Comparison of ENCODE assay signal across 26 mouse cellular contexts in genomic region chr2:134763406-134763990, GRCm38 (mm10). TPM values are rescaled to one million over a fixed set of nuclear protein-coding genes. Genes with fewer than 3 reads are reported as not detected.
A peak's percentile ranks its signal among the peaks of the same experiment; 100 is the strongest.
DNase-seq lines count a peak whose midpoint lies in the region; ATAC-seq and TF ChIP-seq lines count a peak whose summit lies in the region.
"Had no signal": no experiment of that assay in that cellular context is flagged by ENCODE, and none has a peak within 500 bp of the region (broad histone marks: within the 10 kb centered on the region; RNA-seq: fewer than 3 reads in every experiment).

No protein-coding gene starts in this region.

- WGBS in stomach, embryonic 16.5 days = 91% methylated on average over 8 of the region's 8 CpGs
- WGBS in stomach, postnatal 0 days = 91% methylated on average over 8 of the region's 8 CpGs
- 92% methylated on average over 8 of the region's 8 CpGs for WGBS in liver, postnatal 0 days (ENCODE audit: insufficient replicate concordance)

- 0 out of 2 replicates have a peak, but pooled peaks have one; percentile 50 for ATAC-seq in stomach, embryonic 16.5 days (ENCODE audit: insufficient read depth, low FRiP score)
- no peak for ATAC-seq in stomach, postnatal 0 days (ENCODE audit: low FRiP score, low TSS enrichment)
- peak; percentile 53 for ATAC-seq in megakaryocyte progenitor cell, adult 5-6 weeks (replicated peaks; ENCODE audit: poor library complexity)
- ATAC-seq in liver, postnatal 0 days = no peak
- ATAC-seq: activated CD4-positive, CD25-positive, alpha-beta regulatory T cell, adult 4 months; forebrain, embryonic 13.5 days; forebrain, embryonic 16.5 days had no signal

- no peak overlapping the region for H3K4me3 ChIP-seq in stomach, embryonic 16.5 days (replicated peaks; ENCODE audit: low read length)
- H3K4me3 ChIP-seq in stomach, postnatal 0 days (ENCODE audit: low read depth, low read length) = no peak overlapping the region
- H3K4me3 ChIP-seq in liver, postnatal 0 days (ENCODE audit: low read depth, low read length) = no peak overlapping the region
- H3K4me3 ChIP-seq: forebrain, embryonic 10.5 days; forebrain, embryonic 13.5 days; heart, adult 2 months; heart, embryonic 10.5 days; heart, embryonic 13.5 days; hindbrain, embryonic 12.5 days; hindbrain, embryonic 15.5 days had no signal

- H3K4me2 ChIP-seq in stomach, embryonic 16.5 days (ENCODE audit: low read depth, low read length) = no peak overlapping the region
- H3K4me2 ChIP-seq in stomach, postnatal 0 days (replicated peaks; ENCODE audit: low read depth) = no peak overlapping the region
- H3K4me2 ChIP-seq in liver, postnatal 0 days (ENCODE audit: low read depth, low read length) = no peak overlapping the region
- H3K4me2 ChIP-seq: forebrain, embryonic 13.5 days; heart, embryonic 13.5 days; hindbrain, embryonic 12.5 days; hindbrain, embryonic 15.5 days had no signal

- no peaks in the 10 kb centered on the region for H3K4me1 ChIP-seq in stomach, embryonic 16.5 days (ENCODE audit: control insufficient read depth, insufficient read depth, low read length)
- H3K4me1 ChIP-seq in stomach, postnatal 0 days (replicated peaks; ENCODE audit: control insufficient read depth, insufficient read depth) = no peaks in the 10 kb centered on the region
- H3K4me1 ChIP-seq in liver, postnatal 0 days (ENCODE audit: insufficient read depth) = no peaks in the 10 kb centered on the region
- H3K4me1 ChIP-seq: forebrain, embryonic 10.5 days; heart, embryonic 10.5 days; heart, embryonic 13.5 days; hindbrain, embryonic 12.5 days had no signal

- no peak for TF ChIP-seq CTCF in stomach, postnatal 0 days (IDR thresholded peaks at IDR 0.05; ENCODE audit: low read depth)
- no peak for TF ChIP-seq CTCF in liver, postnatal 0 days (IDR thresholded peaks at IDR 0.05; ENCODE audit: low read depth)

- no peaks in the 10 kb centered on the region for H3K27me3 ChIP-seq in stomach, embryonic 16.5 days (ENCODE audit: control insufficient read depth, insufficient read depth, low read length)
- H3K27me3 ChIP-seq in stomach, postnatal 0 days (ENCODE audit: control insufficient read depth, insufficient read depth, low read length) = no peaks in the 10 kb centered on the region
- no peaks in the 10 kb centered on the region for H3K27me3 ChIP-seq in liver, postnatal 0 days (ENCODE audit: insufficient read depth, low read length)
- H3K27me3 ChIP-seq: forebrain, embryonic 13.5 days; heart, embryonic 13.5 days; hindbrain, embryonic 12.5 days; hindbrain, embryonic 15.5 days had no signal

- no peak overlapping the region for H3K9ac ChIP-seq in stomach, embryonic 16.5 days (ENCODE audit: low read length)
- no peak overlapping the region for H3K9ac ChIP-seq in stomach, postnatal 0 days (ENCODE audit: low read length)
- H3K9ac ChIP-seq in liver, postnatal 0 days (replicated peaks) = no peak overlapping the region
- H3K9ac ChIP-seq: forebrain, embryonic 13.5 days; heart, embryonic 13.5 days; hindbrain, embryonic 12.5 days; hindbrain, embryonic 15.5 days had no signal

- no peak for DNase-seq in stomach, postnatal 0 days (ENCODE audit: low spot score)
- peak; percentile 89 for DNase-seq in gonadal fat pad, adult 2 months (ENCODE audit: low read depth)
- no peak for DNase-seq in kidney, adult 8-10 months
- DNase-seq in liver, postnatal 0 days = no peak
- no peak for DNase-seq in retina, embryonic 14.5 days (ENCODE audit: low spot score)
- DNase-seq: adrenal gland, adult 8-10 months; adrenal gland, postnatal 25 days; cerebellum, adult 11-12 months; cerebellum, adult 8-10 months; cerebellum, postnatal 10 days; cerebellum, postnatal 36 days; gastrocnemius, postnatal 10 days; gastrocnemius, postnatal 36 days; heart, adult 2 months; heart, postnatal 14 days; heart, postnatal 4 days had no signal

- H3K36me3 ChIP-seq in stomach, embryonic 16.5 days (ENCODE audit: control insufficient read depth, insufficient read depth, low read length) = no peaks in the 10 kb centered on the region
- no peaks in the 10 kb centered on the region for H3K36me3 ChIP-seq in stomach, postnatal 0 days (ENCODE audit: control insufficient read depth, insufficient read depth, low read length)
- no peaks in the 10 kb centered on the region for H3K36me3 ChIP-seq in liver, postnatal 0 days (replicated peaks; ENCODE audit: insufficient read depth, low read length)
- H3K36me3 ChIP-seq: forebrain, embryonic 10.5 days; heart, embryonic 10.5 days; heart, embryonic 13.5 days; hindbrain, embryonic 12.5 days; hindbrain, embryonic 15.5 days had no signal

- H3K9me3 ChIP-seq in stomach, embryonic 16.5 days (replicated peaks; ENCODE audit: control insufficient read depth, low read length) = no peaks in the 10 kb centered on the region
- H3K9me3 ChIP-seq in stomach, postnatal 0 days (ENCODE audit: control insufficient read depth, low read length) = no peaks in the 10 kb centered on the region
- no peaks in the 10 kb centered on the region for H3K9me3 ChIP-seq in liver, postnatal 0 days (ENCODE audit: low read length)
- H3K9me3 ChIP-seq: forebrain, embryonic 10.5 days; forebrain, embryonic 13.5 days; heart, embryonic 10.5 days; heart, embryonic 13.5 days; hindbrain, embryonic 12.5 days; hindbrain, embryonic 15.5 days had no signal

- H3K27ac ChIP-seq in stomach, embryonic 16.5 days (ENCODE audit: low read length) = no peak overlapping the region
- no peak overlapping the region for H3K27ac ChIP-seq in stomach, postnatal 0 days (replicated peaks)
- no peak overlapping the region for H3K27ac ChIP-seq in liver, postnatal 0 days (ENCODE audit: low read depth)
- H3K27ac ChIP-seq: forebrain, embryonic 10.5 days; forebrain, embryonic 13.5 days; heart, adult 2 months; heart, embryonic 10.5 days; heart, embryonic 13.5 days; hindbrain, embryonic 12.5 days; hindbrain, embryonic 15.5 days had no signal

- no peak for TF ChIP-seq EP300 in stomach, postnatal 0 days (optimal IDR thresholded peaks at IDR 0.05)
- TF ChIP-seq EP300 in liver, postnatal 0 days (IDR thresholded peaks at IDR 0.05; ENCODE audit: low read depth) = no peak

RNA-seq across cellular contexts. Expression of gene Plcb1, which starts 22.4 kb away (rescaled TPM):
- 9.2 and 11.9 TPM in 2 replicates for polyA plus RNA-seq in stomach, embryonic 16.5 days (2015; fragmentation: Nextera tagmentation; extraction: Ambion mirVana)
- 6.9 and 7.0 TPM in 2 replicates for polyA plus RNA-seq in stomach, postnatal 0 days (2015; fragmentation: Nextera tagmentation; extraction: Ambion mirVana)
- 3.6 and 4.3 TPM in 2 replicates for polyA plus RNA-seq in gonadal fat pad, adult 2 months (2012; rRNA removed)
- total RNA-seq in megakaryocyte progenitor cell, adult 5-6 weeks (2015) = 4.9 and 6.5 TPM in 2 replicates
- 3.3 and 5.2 TPM in 2 replicates for total RNA-seq in megakaryocyte progenitor cell, adult 5-6 weeks (2017)
- polyA plus RNA-seq in liver, postnatal 0 days (2015; fragmentation: Nextera tagmentation; extraction: Ambion mirVana) = 6.6 and 7.9 TPM in 2 replicates
- polyA plus RNA-seq: activated CD4-positive, CD25-positive, alpha-beta regulatory T cell, adult 4 months had no signal

Comparison
In these comparisons a context has a peak if more than half of its experiments do, and no peak if none do; other contexts are left out.
1. ATAC-seq: peak in stomach, embryonic 16.5 days (single experiment) and megakaryocyte progenitor cell, adult 5-6 weeks (single experiment); none in stomach, postnatal 0 days (single experiment) and liver, postnatal 0 days (single experiment).